Mouse (Mus musculus) mouse trophoblast stem cell (cell line): ENCODE data around the gene Gm20852.
"Not testable (repeated sequence)": the region's sequence is repeated elsewhere in the genome, so short reads cannot be mapped to it uniquely, and the experiment has no call there.

ENCODE experiments used
- in situ Hi-C, 2 experiments: fragments of 300-500 bp; cut with MseI, MboI; formaldehyde crosslinking; loops; 2 replicates in 1 of 2; 3 replicates in 1 of 2; pipeline ENCODE4 v1.15.1; 2025

Gene Gm20852

DNA sequence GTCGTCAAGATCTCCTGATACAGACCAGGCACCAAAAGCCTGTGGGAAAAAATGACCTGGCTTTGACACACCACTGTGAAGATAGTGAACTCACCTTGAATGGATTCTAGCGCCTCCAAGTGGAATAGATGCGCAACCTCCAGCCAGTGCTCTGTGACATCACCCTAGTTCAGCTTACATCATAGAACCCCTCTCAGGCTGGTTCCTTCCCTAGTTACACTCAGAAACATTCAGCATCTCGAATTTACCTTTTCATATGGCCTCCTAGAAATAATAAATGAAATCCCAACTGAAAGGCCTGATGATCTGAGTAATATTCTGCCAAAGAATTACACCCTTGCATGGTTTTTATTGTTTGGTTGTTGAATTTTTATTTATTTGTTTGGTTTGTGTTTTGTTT, at the start of gene Gm20852:
TSS of gene Gm20852 (minus strand) at position 101 of the 400 bp plus-strand sequence.
- in situ Hi-C loops = not testable (repeated sequence)
